Mouse (Mus musculus): ENCODE results near the gene Slc16a13.

- TF ChIP-seq POLR2A (IDR thresholded peaks at IDR 0.05; ENCODE audit: insufficient read length, low read depth) (no peak), USF1 (IDR thresholded peaks at IDR 0.05; ENCODE audit: low read depth) (no peak)
Measured at GRCm38 (mm10) chr11:70227126-70227525, 6.3 kb upstream of the Slc16a13 start.

Data from myocyte (in vitro differentiated cells).